Mouse (Mus musculus): ENCODE results near the gene Foxm1. TPM values are rescaled to one million over a fixed set of nuclear protein-coding genes. Genes with fewer than 3 reads are reported as not detected.

The Foxm1 gene
- 3.7 TPM for polyA plus RNA-seq (2017; shearing (Covaris generic))

GRCm38 (mm10) chr6:128362381-128363006 lies at the start of gene Foxm1, which contains the start of gene Rhno1:
Foxm1 (plus strand) TSS chr6:128362967.
Rhno1 (minus strand) TSS chr6:128362911.

GRCm38 (mm10) chr6:128355726-128356416 lies 6.9 kb upstream of the Foxm1 start, which contains the start of gene Tulp3:
Tulp3 (minus strand) TSS chr6:128355851.

GRCm38 (mm10) chr6:128375192-128375591 lies 12.4 kb downstream of the Foxm1 start, which contains the start of the genes Tex52 and Gm44596:
Tex52 (plus strand) TSS chr6:128375456.
Gm44596 (plus strand) TSS chr6:128375503.

GRCm38 (mm10) chr6:128398996-128399395 lies 36.2 kb downstream of the Foxm1 start, which contains the start of gene Nrip2:
Nrip2 (plus strand) TSS chr6:128399296.

GRCm38 (mm10) chr6:128424269-128425019 lies 61.7 kb downstream of the Foxm1 start, which contains the start of gene Itfg2:
Itfg2 (minus strand) TSS chr6:128424931.

Other genes starting within 250 kb of the Foxm1 start
- 7.7 TPM for gene Tspan9, start 219.4 kb upstream of the Foxm1 start, polyA plus RNA-seq (2017; shearing (Covaris generic))
- not detected for gene Tead4, start 62.1 kb upstream of the Foxm1 start, polyA plus RNA-seq (2017; shearing (Covaris generic))
- 1.3 TPM for gene Tulp3, start 7.1 kb upstream of the Foxm1 start, polyA plus RNA-seq (2017; shearing (Covaris generic))
- gene Rhno1, start 56 bp upstream of the Foxm1 start, polyA plus RNA-seq (2017; shearing (Covaris generic)): 61.2 TPM
- gene Tex52, start 12.5 kb downstream of the Foxm1 start, polyA plus RNA-seq (2017; shearing (Covaris generic)): not detected
- not detected for gene Gm44596, start 12.5 kb downstream of the Foxm1 start, polyA plus RNA-seq (2017; shearing (Covaris generic))
- 1.4 TPM for gene Nrip2, start 36.3 kb downstream of the Foxm1 start, polyA plus RNA-seq (2017; shearing (Covaris generic))
- gene Itfg2, start 62.0 kb downstream of the Foxm1 start, polyA plus RNA-seq (2017; shearing (Covaris generic)): 38.7 TPM
- gene Fkbp4, start 75.7 kb downstream of the Foxm1 start, polyA plus RNA-seq (2017; shearing (Covaris generic)): 155 TPM
- not detected for gene Pzp, start 163.8 kb downstream of the Foxm1 start, polyA plus RNA-seq (2017; shearing (Covaris generic))
- 0.22 TPM for gene A2ml1, start 218.6 kb downstream of the Foxm1 start, polyA plus RNA-seq (2017; shearing (Covaris generic))